ENCODE assay signal across 20 mouse cellular contexts in the genomic region with DNA sequence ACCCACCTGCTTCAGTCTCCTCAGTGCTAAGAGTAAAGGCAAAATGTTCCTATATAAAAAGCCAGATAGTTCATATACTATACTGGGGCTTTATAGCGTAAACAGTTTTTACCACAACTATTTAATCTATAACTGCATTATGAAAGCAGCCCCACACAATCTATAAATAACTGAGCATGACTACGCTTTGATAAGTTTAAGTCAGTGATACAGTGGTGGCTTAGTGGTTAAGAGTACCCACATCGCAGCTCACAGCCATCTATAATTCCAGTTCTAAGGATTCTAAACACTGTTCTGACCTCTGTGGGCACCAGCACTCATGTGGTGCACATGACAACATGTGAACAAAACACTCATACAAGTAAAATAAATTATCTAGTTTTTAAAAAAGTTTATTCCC. TPM values are rescaled to one million over a fixed set of nuclear protein-coding genes. Genes with fewer than 3 reads are reported as not detected.
DNase-seq lines count a peak whose midpoint lies in the region; ATAC-seq lines count a peak whose summit lies in the region.
"Had no signal": no experiment of that assay in that cellular context is flagged by ENCODE, and none has a peak within 500 bp of the region (broad histone marks: within the 10 kb centered on the region; RNA-seq: fewer than 3 reads in every experiment).

No protein-coding gene starts in this region.

- DNase-seq in liver (no peak), MEL-GATA-1-ER (ENCODE audit: extremely low read depth, low read depth) (peak; percentile 23)
- DNase-seq in gastrocnemius, postnatal 25 days: no peak
- DNase-seq: adrenal gland, adult 8-10 months; adrenal gland, postnatal 36 days; cerebellum, adult 11 months; cerebellum, adult 8-10 months; cerebellum, postnatal 14 days; heart, adult 2 months; heart, postnatal 14 days had no signal

- H3K9ac ChIP-seq in liver, embryonic 15.5 days: no peak overlapping the region
- H3K9ac ChIP-seq in liver, embryonic 16.5 days (ENCODE audit: low read depth, low read length): no peak overlapping the region
- H3K9ac ChIP-seq in kidney, embryonic 16.5 days (replicated peaks; ENCODE audit: low read length): no peak overlapping the region
- H3K9ac ChIP-seq: embryonic facial prominence, embryonic 12.5 days; forebrain, embryonic 15.5 days; heart, embryonic 15.5 days; hindbrain, embryonic 14.5 days had no signal

- no peak overlapping the region for H3K4me3 ChIP-seq in liver, embryonic 15.5 days (replicated peaks)
- H3K4me3 ChIP-seq in liver, embryonic 16.5 days (ENCODE audit: low read depth, low read length): no peak overlapping the region
- no peak overlapping the region for H3K4me3 ChIP-seq in kidney, embryonic 16.5 days (ENCODE audit: low read length)
- H3K4me3 ChIP-seq: embryonic facial prominence, embryonic 12.5 days; forebrain, embryonic 15.5 days; heart, adult 2 months; heart, embryonic 15.5 days had no signal

- no peaks in the 10 kb centered on the region for H3K9me3 ChIP-seq in liver, embryonic 15.5 days (replicated peaks)
- no peaks in the 10 kb centered on the region for H3K9me3 ChIP-seq in liver, embryonic 16.5 days (replicated peaks; ENCODE audit: control insufficient read depth, low read length)
- H3K9me3 ChIP-seq in kidney, embryonic 16.5 days (ENCODE audit: low read length): no peaks in the 10 kb centered on the region
- H3K9me3 ChIP-seq: embryonic facial prominence, embryonic 12.5 days; forebrain, embryonic 15.5 days; heart, embryonic 15.5 days had no signal

- H3K27me3 ChIP-seq in liver, embryonic 15.5 days: no peaks in the 10 kb centered on the region
- H3K27me3 ChIP-seq in liver, embryonic 16.5 days (ENCODE audit: control insufficient read depth, insufficient read depth, low read depth, low read length): no peaks in the 10 kb centered on the region
- no peaks in the 10 kb centered on the region for H3K27me3 ChIP-seq in kidney, embryonic 16.5 days (ENCODE audit: insufficient read depth, low read length)
- H3K27me3 ChIP-seq: CH12.LX; embryonic facial prominence, embryonic 12.5 days; forebrain, embryonic 15.5 days; heart, embryonic 15.5 days had no signal

- no peak overlapping the region for H3K27ac ChIP-seq in liver, embryonic 15.5 days (replicated peaks)
- H3K27ac ChIP-seq in liver, embryonic 16.5 days (ENCODE audit: low read length): no peak overlapping the region
- H3K27ac ChIP-seq in kidney, embryonic 16.5 days (ENCODE audit: low read length): no peak overlapping the region
- H3K27ac ChIP-seq: embryonic facial prominence, embryonic 12.5 days; forebrain, embryonic 15.5 days; heart, adult 2 months; heart, embryonic 15.5 days; hindbrain, embryonic 14.5 days had no signal

- peaks cover 37% of the 10 kb centered on the region for H3K36me3 ChIP-seq in liver, embryonic 15.5 days (replicated peaks)
- peaks cover 6% of the 10 kb centered on the region for H3K36me3 ChIP-seq in liver, embryonic 16.5 days (ENCODE audit: control insufficient read depth, insufficient read depth)
- H3K36me3 ChIP-seq in kidney, embryonic 16.5 days (ENCODE audit: insufficient read depth, low read length): peaks cover 22% of the 10 kb centered on the region; the same call in 1 of the 2 replicates

- ATAC-seq in liver, embryonic 15.5 days (ENCODE audit: insufficient read depth): peak; percentile 49
- ATAC-seq in liver, embryonic 16.5 days (ENCODE audit: low read depth): peak; percentile 67
- no peak for ATAC-seq in kidney, embryonic 16.5 days (ENCODE audit: low FRiP score, low TSS enrichment)
- ATAC-seq: forebrain, embryonic 15.5 days had no signal

- no peak overlapping the region for H3K4me2 ChIP-seq in liver, embryonic 15.5 days
- no peak overlapping the region for H3K4me2 ChIP-seq in liver, embryonic 16.5 days (ENCODE audit: low read depth, low read length)
- H3K4me2 ChIP-seq in kidney, embryonic 16.5 days (replicated peaks; ENCODE audit: low read depth, low read length): no peak overlapping the region
- H3K4me2 ChIP-seq: embryonic facial prominence, embryonic 12.5 days; forebrain, embryonic 15.5 days; heart, embryonic 11.5 days; heart, embryonic 15.5 days; hindbrain, embryonic 14.5 days had no signal

- WGBS in liver, embryonic 15.5 days (ENCODE audit: insufficient replicate concordance): 40% methylated on average over 3 of the region's 3 CpGs
- WGBS in liver, embryonic 16.5 days (ENCODE audit: insufficient replicate concordance): 35% methylated on average over 3 of the region's 3 CpGs
- WGBS in kidney, embryonic 16.5 days: 96% methylated on average over 3 of the region's 3 CpGs

- peaks cover 4% of the 10 kb centered on the region; the same call in 1 of the 2 replicates for H3K4me1 ChIP-seq in liver, embryonic 15.5 days (replicated peaks)
- no peaks in the 10 kb centered on the region for H3K4me1 ChIP-seq in liver, embryonic 16.5 days (ENCODE audit: control insufficient read depth, low read depth, low read length)
- H3K4me1 ChIP-seq in kidney, embryonic 16.5 days (ENCODE audit: insufficient read depth, low read length): no peaks in the 10 kb centered on the region
- H3K4me1 ChIP-seq: embryonic facial prominence, embryonic 12.5 days; forebrain, embryonic 15.5 days had no signal

RNA-seq across cellular contexts. Expression of a gene that starts 14.7 kb away (rescaled TPM):
- polyA plus RNA-seq in liver, embryonic 15.5 days (2015; fragmentation: Nextera tagmentation; extraction: Ambion mirVana): 26.1 and 27.7 TPM in 2 replicates
- polyA plus RNA-seq in liver, embryonic 16.5 days (2015; fragmentation: Nextera tagmentation; extraction: Ambion mirVana): 25.8 and 26.6 TPM in 2 replicates
- polyA plus RNA-seq in kidney, embryonic 16.5 days (2015; fragmentation: Nextera tagmentation; extraction: Ambion mirVana): 71.5 and 83.7 TPM in 2 replicates
- total RNA-seq in gastrocnemius, postnatal 25 days (2021): 10 to 100 TPM; 18.3 to 20.7 TPM

RNA-seq across cellular contexts. Expression of a gene that starts 29.6 kb away (rescaled TPM):
- 3.9 and 5.0 TPM in 2 replicates for polyA plus RNA-seq in liver, embryonic 15.5 days (2015; fragmentation: Nextera tagmentation; extraction: Ambion mirVana)
- 3.6 and 4.1 TPM in 2 replicates for polyA plus RNA-seq in liver, embryonic 16.5 days (2015; fragmentation: Nextera tagmentation; extraction: Ambion mirVana)
- 12.9 and 13.6 TPM in 2 replicates for polyA plus RNA-seq in kidney, embryonic 16.5 days (2015; fragmentation: Nextera tagmentation; extraction: Ambion mirVana)
- total RNA-seq in gastrocnemius, postnatal 25 days (2021): 1 to 10 TPM; 8.3 to 9.6 TPM

RNA-seq across cellular contexts. Expression of a gene that starts 48.3 kb away (rescaled TPM):
- 0.85 and 1.4 TPM in 2 replicates for polyA plus RNA-seq in liver, embryonic 15.5 days (2015; fragmentation: Nextera tagmentation; extraction: Ambion mirVana)
- 1.3 and 2.8 TPM in 2 replicates for polyA plus RNA-seq in liver, embryonic 16.5 days (2015; fragmentation: Nextera tagmentation; extraction: Ambion mirVana)
- 2.1 and 2.8 TPM in 2 replicates for polyA plus RNA-seq in kidney, embryonic 16.5 days (2015; fragmentation: Nextera tagmentation; extraction: Ambion mirVana)
- total RNA-seq in gastrocnemius, postnatal 25 days (2021): 1 to 10 TPM; 1.3 to 2.1 TPM
- total RNA-seq: CH12.LX; hematopoietic stem cell, adult 5-6 weeks had no signal
